Mouse (Mus musculus) frontal cortex, postnatal 10 days (tissue): ENCODE measurements around the gene Pex26.

Experiments used
- DNase-seq, 2 experiments: peaks; one replicate each; pipeline ENCODE4 v3.0.0; 2022; ENCODE audit warnings: low spot score in 2 of 2, mixed read lengths in 1 of 2

The Pex26 gene

DNA sequence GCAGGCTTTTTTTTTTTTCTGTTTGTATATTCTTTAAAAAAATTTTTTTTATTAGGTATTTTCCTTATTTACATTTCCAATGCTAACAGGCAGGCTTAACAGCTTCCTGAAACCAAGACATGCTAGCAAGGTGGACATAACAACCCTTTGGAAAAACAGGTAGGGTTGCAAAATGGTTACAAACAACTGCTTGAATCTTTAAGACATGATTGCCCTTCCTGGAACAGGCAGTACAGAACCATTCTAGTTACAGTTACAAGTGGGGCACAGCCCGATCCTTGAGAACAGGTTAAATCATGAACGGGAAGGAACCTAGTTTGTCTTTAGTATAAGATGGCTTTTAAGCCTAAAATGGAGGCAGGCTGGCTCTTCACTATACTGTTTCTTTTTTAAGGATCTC is 52.9 kb downstream of the Pex26 start:
- DNase-seq: no peak

- no peak for DNase-seq
These were observed 54.7 kb downstream of the Pex26 start for GRCm38 (mm10) chr6:121238209-121238608.

GRCm38 (mm10) chr6:121241780-121242179 is 58.3 kb downstream of the Pex26 start:
- no peak for DNase-seq

DNA sequence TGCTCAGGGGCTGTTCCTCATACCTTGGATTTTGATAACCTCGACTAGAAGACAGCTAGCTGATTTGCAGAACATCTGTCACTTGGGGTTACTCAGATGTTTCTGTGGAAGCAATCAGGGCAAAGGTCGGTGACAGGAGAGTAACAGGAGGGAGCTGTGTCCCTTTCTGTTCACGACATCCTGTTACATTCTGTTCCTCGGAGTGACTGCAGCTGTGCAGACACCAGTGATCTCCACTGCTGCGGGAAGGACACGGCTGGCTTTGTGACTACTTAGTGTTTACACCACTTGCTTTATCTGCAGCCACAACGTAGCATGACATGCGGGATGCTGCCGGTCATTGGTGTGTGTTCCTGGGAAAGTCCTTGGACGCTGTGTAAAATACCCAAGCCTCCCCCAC is 59.7 kb downstream of the Pex26 start:
- no peak for DNase-seq

- DNase-seq: peak; percentile 44 to 58
These were observed 61.9 kb downstream of the Pex26 start, which contains the start of gene Usp18 for GRCm38 (mm10) chr6:121245127-121246036. Gene Usp18 (plus strand): TSS chr6:121245906.

GRCm38 (mm10) chr6:121246037-121246361 is 62.5 kb downstream of the Pex26 start:
- DNase-seq: no peak
